Mouse (Mus musculus) adrenal gland, postnatal 36 days (tissue): Measurements from ENCODE around the gene Gng7. TPM values are rescaled to one million over a fixed set of nuclear protein-coding genes. Genes with fewer than 3 reads are reported as not detected.
A peak's percentile ranks its signal among the peaks of the same experiment; 100 is the strongest.

ENCODE experiments used
- DNase-seq, 2 experiments: peaks; one replicate each; pipeline ENCODE4 v3.0.0; 2021; ENCODE audit warnings: mixed read lengths in 1 of 2
- total RNA-seq, 2 experiments: library from RNA; stranded (reverse); gene quantifications; 2 replicates each; pipeline ENCODE4 v1.2.3; 2021

The Gng7 gene
- total RNA-seq, 2 experiments from 2014 or later: 6.4 to 6.7 TPM

DNA sequence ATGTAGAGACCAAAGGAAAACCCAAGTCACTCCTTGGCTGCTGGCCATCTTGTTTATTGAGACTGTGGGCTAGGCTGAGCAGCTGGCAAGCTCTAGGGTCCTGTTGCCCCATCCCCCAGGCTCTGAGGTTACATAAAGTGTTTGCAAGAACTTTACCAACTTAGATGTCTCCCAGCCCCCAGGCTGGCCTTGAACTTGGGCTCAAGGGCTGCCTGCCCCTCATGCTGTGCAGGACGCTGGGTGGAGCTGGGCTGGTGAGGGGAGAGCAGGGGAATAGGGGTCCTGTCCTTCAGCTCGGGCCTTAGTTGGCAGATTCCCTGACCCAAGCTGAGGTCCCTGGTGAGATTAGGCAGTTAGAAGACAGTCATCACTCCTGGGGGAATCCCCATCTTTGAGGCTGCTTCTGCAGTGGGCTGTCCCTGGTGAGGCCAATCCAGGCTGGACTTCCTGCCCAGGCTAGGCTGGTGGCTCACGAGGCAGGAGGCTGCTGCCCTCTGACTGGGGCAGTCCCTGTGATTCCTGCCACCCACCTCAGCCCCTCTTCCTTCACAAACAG, 47.6 kb downstream of the Gng7 start:
- peak; percentile 62 to 69 for DNase-seq

DNA sequence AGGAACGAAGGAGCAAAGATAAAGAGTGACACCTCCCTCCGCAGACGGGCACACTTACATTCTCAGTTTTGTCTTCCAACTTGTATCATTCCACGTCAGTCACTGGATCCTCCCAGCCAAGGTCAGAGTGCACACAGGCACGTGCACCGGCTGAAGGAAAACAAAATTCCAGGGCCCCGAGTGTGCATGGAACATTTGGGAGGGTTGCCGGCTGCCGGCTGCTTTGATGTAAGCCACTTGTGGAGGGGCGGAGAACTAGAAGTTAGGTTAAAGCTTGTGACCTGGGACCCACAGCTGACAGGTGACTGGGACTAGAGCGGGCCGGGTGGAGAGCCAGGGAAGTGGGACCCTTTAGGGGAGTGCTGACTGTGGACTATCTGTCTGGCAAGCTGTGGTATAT, 48.4 kb downstream of the Gng7 start:
- DNase-seq: peak; percentile 70 to 78

DNA sequence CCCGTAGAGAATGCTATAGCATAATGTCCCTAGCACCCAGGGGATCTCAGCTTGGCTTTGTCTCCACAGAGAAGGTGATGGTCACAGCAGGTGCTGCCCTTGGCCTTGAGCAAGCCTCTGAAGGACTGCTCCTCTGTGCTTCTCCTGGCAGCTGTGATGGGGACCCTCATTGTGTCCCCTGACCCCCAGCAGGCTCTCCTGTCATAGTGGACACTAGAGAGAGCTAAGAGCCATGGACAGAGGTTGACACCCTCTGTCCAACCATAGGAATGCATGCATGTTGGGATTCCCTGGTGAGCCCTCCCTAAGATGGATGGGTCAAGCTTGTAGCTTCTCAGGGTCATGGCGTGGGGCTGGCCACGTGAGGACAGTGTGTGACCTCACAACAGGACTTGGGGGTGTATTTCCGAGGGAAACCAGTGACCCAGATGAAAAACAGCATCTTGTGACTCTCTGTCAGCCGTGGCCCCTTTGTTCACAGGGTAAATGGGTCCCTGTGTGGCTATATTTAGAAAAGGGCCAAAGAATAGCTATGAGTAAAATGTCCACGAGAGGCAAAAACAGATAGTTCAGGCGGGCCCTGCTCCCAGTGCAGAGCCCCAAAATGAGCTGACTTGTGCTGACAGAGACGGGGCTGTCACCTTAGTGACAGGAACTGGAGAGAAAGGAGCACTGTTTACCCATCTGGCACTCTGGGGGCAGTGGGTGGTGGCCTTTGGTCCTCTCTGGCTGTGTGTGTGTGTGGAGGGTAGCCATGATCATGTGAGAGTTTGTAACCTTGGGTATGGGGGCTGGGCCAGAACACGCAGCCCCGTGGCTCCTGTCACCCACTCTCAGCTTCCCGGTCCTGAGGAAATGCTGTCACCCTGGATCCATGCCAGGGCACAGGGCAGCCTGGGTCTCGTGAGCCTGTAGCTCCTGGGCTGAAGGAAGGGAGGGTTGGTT, 51.4 kb downstream of the Gng7 start:
- peak; percentile 75 to 85 for DNase-seq

DNA sequence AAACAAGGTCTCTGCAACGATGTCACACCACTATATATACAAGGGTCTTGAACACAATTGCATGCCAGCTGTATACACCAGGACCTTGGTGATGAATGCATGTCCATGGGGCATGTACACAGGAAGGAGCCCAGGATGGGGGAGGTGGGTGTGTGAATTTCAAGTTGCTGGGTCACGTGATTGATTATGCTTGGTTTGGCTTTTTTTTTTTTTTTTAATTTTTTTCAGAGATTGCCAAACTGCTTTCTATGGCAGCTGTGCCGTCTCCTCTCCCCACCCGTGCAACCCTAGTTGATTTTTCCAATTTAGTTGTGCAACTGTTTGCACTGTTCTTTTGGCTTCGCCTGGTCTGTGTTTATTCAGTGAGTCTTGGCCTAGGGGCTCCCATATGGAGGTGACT, 52.2 kb downstream of the Gng7 start:
- no peak for DNase-seq

DNA sequence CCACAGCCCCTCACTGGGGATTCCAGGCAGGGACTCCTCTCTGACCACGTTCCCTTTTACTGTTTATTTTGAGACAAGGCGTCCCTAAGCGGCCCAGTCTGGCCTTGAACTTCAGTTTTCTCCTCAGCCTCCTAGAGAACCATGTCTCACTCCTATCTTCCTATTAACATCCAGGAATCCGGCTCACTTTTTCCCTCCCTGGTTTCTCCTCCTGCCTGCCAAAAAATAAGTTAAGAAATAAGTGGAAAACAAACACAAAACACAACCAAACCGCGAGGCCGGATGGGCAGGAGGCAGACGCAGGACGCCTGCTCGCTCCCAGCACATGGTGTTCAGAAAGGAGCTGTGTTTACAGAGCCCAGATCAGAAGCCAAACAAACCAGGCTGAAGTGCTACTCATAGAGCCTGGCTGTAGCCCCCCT, 52.7 kb downstream of the Gng7 start:
- peak in 1 of 2 experiments; percentile 60 for DNase-seq

DNA sequence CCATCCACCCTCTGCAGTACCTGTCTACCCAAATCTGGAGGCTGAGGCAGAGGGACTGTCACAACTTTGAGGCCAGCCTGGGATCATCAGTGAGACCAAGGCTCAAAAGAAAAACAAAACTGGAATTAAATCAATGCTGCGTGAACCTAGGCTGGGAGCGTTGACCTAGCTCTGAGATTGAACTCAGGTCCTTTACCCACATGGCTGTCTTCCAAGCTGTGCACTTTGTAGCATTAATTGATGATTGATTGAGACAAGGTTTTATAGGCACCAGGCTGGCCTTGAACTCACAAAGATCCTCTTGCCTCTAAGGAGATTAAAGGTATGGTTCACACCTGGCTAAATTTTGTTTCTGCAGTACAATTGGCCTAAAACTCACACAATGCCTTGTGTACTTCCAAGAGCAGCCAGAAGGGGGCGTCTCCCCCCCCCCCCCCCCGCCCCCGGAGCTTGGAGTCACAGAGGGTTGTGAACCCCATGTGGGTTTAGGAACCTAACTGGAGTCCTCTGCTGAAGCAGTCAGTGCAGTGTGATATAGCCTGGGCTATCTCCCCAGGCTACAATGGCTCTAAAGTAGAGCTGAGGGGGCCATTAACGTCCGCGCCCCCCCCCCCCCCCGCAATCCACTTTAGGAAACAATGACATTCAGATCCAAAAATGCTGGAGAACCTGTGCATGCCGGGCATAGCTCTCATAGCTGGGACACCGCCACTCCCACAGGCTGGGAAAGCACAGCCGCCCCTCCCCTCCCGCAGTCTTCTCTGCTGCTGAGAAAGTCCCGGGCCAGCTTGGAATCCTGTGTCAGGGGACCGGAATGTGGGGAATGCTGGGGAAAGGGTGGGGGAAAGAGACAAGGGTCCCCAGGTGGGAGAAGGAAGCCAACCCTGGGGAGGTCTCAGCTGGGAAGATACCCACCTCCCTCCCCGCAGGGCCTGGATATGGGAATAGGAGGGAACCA, 53.9 kb downstream of the Gng7 start:
- peak in 1 of 2 experiments; percentile 72 for DNase-seq

DNA sequence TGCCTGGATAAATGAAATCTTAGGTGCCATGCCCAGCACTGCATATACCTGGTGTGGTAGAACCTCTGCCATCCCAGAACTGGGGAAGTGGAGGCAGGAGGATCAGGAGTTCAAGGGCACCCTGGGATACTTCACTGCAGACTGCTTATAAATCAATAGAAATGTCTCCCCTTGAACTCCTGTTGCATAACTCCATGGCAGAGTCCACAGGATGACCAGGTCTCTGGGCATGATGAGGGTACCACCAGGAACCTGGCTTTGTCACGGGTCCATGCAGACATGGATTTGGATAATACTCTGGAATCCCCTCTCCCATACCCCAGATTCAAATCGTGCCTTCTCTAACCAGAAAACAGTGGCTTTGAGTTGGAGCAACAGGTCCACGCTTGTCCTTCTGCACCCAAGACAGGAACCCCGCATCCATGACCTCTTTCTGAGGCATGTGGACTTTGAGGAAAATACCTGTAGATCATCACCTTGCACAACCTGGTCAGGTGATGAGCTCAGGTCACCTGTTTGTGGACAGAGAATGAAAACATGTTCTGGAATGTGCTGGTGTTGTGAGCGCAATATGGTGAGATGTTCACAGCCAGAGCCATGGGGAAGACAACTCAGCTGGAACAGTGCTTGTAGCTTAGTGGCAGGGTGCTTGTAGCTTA, 55.6 kb downstream of the Gng7 start:
- no peak for DNase-seq

DNA sequence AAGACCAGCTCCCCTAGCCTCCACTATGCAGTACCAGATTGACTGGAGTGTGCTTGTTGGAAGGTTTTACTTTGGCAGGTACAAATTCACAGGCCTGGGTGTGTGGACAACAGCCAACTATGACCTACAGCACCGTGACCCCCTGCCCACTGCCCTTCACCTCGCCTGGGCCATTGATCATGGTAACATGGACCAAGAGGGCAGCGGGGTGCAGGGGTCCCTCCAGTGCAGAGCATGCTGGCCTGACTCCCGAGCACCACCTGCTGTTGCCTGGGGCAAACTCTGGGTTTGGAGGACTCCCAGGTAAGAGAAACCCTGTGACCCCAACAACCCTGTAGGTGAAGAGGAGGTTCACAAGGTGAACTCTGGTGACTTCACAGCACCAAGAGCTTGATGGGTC, 57.0 kb downstream of the Gng7 start:
- no peak for DNase-seq

DNA sequence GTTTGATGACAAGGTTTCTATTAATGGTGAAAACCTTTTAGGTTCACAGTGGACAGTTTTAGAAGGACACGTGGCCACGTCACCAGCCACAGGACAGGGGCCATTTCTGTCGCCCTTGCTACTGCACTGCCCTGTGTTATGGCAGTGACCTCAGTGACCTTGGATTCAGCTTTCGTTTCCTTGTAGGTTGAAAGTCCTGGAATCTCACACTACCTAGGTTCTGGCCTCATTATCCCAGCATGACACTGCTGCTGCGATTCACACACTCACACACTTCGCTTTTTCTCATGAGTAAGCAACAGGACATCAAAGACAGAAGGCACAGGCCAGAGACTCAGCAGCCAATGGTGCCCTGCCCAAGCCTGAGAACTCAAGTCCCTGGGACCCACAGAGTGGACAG, 57.8 kb downstream of the Gng7 start:
- DNase-seq: no peak

DNA sequence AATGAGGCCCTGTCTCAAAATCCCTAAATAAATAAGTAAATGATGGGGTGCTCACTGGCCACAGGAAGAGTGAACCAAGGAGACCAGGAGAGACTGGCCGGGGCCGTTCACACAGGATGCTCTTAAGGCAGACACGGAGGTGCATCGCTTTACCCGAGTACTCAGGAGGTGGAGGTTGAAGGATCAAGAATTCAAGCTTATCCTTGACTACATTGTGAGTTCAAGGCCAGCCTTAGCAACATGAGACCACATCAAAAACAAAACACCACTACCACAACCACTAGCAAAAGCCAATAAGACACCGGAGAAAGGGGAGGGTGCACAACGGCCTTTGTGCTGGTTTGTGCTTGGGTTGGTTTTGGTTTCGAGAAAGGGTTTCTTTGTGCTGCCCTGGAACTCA, 58.4 kb downstream of the Gng7 start:
- no peak for DNase-seq

DNA sequence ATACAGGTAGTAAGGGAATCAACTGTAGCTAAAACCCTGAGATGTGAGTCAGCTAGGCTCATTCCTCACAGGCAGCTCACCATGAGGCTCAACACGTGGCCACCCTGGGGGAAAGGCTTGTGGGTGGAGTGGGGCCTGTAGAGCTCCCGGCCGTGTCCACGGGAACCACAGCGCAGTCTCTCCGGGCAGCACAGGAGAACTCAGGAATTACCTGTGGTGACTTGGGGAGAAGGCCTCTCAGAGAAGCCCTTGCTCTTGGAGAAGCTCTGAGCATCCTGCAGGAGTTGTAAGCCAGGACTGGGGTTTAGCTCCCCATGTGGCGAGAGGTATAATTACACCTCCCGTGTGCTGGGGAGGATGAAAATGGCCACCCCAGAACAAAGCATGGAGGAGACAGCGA, 59.2 kb downstream of the Gng7 start:
- DNase-seq: peak; percentile 59 to 76

DNA sequence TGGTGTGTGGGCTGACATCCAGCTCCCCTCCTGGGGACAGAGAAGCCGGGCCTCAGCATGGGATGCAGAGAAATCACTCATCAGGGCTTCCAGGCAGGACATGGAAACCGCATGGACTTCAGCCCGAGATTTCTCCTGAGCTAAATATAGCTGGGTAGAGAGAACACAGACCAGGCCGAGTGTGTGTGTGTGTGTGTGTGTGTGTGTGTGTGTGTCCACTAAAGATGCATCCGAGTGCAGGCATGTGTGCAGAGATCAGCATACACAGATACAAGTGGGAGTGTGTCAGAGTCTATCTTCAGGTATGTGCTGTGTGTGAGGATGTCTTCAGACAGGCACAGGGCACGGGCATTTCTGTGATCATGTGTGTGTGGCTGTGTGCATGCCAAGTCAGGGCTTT, 59.9 kb downstream of the Gng7 start:
- no peak for DNase-seq

DNA sequence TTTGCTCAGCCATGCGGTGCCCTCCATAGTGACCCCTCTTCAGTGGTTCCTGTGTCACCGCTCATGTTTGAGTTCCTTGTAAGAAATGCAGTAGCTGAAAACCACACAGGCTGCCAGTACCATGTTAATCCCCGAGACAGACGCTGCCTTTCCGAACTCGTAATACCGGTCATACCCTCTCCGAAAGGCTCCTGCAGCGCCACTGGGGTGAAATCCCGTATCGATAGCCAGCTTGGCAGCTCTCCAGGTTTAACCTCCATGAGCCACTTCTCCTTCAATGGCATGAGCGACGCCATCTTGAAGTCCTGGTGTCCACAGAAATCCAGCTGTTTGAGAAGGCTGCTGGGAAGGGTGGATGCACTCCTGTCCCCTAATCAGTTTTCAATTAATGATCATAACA, 60.3 kb downstream of the Gng7 start:
- no peak for DNase-seq

DNA sequence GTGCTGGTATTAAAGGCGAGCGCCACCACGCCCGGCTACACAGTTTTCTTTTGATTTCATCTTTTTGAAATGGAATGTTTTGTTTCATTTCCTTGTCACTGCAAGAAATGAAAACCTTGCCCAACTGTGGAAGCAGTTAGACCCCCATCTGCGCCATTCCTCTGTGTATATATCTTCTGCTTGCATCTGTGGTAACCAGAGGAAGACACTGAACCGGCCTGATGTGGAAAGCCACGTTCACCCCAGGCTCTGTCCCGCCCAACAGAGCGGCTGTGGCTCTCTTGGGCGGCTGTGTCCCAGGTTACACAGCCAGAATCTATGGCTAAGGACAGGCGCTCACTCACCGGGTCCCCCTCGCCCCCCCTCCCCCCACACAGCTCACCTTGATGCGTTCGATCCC, 62.3 kb downstream of the Gng7 start:
- DNase-seq: no peak

DNA sequence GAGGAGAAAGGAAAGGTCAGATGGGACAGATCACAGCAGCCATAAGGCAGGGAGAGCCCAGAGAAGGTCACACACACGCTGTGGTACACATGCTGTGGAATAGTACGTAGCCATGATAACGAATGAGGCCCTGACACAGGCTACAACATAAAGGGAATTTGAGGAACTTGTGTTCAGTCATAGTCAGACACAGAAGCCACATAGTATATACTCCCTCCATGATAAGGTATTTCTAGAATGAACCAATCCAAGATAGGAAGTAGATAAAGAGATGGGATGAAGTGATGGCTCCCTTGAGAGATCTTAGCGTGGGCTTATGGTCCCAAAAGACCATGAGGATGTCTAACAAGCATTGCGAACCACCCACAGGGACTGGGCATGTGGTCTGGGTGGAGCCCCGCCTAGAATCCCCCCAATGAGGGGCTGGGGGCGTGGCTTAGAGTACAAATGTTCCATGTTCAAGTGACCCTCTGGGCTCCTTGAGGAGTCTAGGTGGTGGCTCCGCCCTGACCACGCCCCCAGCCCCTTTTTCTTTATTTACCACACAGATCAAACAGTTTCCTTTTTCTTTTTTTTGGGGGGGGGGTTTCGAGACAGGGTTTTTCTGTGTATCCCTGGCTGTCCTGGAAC, 62.9 kb downstream of the Gng7 start:
- no peak for DNase-seq

DNA sequence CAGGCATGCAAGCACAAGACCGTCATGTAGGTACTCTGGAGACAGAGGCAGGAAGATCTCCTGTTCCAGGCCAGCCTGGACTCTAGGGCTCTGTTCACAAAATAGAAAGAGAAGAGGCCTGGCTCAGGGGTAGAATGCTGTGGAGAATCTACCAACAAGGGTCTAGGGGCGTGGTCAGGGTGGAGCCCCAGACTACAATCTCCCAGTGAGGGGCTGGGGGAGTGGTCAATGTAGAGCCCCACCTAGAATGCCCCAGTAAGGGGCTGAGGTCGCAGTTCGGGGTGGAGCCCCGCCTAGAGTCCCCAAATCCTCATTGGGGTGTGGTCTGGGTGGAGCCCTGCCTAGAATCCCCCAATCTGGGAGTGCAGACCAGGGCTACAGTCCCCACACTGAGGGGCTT, 64.4 kb downstream of the Gng7 start:
- DNase-seq: no peak

DNA sequence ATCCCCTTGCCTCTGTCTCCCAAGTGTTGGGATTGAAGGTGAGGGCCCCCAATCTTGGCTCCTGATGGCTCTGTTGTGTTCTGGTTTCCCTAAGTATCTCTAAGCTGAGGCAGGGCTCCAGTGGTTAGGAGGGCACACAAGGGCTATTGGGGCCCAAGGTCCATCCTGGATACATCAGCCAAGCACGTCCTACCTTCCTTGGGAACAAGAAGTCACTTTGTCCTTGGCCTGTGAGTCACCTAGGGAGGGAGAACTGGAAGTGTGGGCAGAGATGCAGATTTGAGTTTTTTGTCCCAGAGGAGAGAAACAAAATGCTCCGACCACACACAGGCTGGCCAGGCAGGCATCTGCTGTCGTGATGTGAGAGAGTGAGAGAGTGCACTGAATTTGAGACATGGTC, 65.7 kb downstream of the Gng7 start:
- DNase-seq: peak; percentile 58 to 68

DNA sequence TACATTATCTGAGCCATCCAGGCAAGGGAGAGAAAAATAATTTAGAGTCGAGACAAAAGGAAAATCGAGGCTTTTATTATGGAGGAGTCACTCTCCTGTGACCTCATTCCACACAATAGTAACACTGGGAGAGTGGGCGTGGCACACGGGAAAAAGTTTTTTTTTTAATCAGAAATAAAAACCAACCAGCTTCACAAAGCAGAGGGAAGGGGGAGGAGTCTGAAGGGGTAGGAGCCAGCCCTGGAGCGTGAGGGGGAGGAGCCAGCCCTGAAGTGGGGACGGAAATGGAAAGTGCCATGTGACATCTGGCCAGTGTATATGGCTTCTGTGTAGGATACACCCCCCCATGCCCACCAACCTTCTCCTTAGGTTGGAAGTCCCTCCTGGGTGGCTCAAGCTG, 66.2 kb downstream of the Gng7 start:
- peak in 1 of 2 experiments; percentile 64 for DNase-seq

DNA sequence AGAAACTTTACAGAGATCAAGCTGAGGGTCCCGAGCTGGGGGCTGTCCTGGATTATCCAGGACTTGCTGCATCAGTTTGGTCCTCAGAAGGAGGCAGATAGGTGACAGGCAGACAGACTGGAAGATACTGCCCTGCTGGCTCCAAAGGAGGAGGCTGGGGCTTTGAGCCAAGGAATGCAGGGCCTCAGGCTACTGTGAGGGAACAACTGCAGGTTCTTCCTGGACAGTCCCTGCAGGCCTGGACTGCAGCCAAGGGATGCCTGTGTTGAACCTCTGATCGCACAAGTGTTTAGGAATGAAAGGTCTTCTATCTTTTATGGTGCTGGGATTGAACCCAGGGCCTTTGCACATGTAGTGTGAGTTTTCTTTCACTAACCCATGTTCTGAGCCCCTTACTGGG, 66.9 kb downstream of the Gng7 start:
- DNase-seq: peak; percentile 63 to 80

DNA sequence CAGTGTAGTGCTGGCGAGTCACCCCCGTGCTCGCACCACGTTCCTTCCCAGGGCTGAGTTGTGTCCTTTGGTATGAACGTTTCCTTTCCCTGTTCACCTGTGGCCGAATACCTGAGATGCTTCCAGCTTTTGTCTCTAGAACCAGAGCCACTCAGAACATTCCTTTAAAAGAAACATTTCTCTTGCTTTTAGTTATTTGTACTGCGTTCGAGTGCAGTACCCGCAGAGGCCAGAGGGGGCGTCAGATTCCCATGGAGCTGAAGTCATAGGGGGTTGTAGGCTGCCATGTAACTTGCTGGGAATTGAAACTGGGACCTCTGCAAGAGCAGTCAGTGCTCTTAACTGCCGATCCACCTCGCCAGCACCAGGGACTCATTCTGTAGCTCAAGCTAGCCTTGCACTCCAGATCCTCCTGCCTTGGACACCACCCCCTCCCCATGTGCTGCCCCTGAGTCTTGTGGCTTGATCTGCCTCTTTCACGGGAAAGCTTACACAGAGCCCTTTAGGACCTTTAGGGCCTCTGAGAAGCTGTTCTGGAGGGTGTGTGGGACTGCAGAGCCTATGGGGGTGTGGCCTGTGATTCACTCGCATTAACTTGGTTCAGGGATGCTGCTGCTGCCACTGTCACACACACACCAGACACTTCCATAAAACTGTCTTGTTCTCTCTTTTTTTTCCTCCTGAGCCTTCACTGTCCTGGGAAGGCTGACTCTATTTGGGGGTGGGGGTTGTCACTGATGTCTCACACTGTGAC, 67.9 kb downstream of the Gng7 start:
- DNase-seq: no peak

DNA sequence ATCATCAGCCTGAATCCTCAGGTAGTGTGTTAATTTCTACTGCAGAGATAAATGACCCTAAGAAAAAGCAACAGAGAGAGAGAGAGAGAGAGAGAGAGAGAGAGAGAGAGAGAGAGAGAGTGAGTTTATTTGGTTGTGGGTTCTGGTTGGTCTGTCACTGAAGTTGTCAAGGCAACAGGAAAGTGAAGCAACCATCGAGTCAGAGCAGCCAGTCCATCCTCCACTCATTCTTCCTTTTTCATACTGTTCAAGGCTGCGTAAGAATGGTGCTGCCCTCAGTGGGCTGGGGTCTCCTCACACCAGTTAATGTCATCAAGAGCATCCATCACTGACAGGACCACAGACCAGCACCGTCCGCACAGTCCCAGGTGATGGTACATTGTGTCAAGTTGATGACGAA, 70.5 kb downstream of the Gng7 start:
- DNase-seq: no peak
